Mouse (Mus musculus): ENCODE results near the gene Grk5.

DNA sequence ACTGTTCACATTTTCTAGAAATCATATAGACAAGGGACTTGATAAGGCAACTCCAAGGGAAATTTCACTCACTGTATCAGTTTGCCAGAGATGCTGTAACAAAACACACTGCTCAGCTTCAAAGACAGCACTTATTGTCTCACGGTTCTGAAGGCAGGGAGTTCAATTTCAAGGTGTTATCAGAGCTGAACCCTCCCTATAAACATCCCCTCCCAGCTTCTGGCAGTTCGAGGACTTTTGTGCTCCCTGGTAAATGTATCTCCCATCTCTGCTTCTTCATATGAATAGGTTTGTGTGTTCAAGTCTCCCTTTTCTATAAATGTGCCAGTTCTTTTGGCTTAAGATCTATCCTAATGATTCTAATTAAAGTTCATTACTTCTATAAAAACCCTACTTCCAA lies 105.3 kb downstream of the Grk5 start:
- TF ChIP-seq CTCF (IDR thresholded peaks at IDR 0.05; ENCODE audit: extremely low read depth, insufficient read length, insufficient replicate concordance, low read depth, low read length) (no peak), POLR2A (IDR thresholded peaks at IDR 0.05; ENCODE audit: low read depth, low read length) (no peak)

All from small intestine, adult 2 months (tissue).